Mouse (Mus musculus): Measurements from ENCODE around the gene Plpp3.

Gene Plpp3

GRCm38 (mm10) chr4:105158651-105159530 lies 1.7 kb downstream of the Plpp3 start:
- DNase-seq = no peak

DNA sequence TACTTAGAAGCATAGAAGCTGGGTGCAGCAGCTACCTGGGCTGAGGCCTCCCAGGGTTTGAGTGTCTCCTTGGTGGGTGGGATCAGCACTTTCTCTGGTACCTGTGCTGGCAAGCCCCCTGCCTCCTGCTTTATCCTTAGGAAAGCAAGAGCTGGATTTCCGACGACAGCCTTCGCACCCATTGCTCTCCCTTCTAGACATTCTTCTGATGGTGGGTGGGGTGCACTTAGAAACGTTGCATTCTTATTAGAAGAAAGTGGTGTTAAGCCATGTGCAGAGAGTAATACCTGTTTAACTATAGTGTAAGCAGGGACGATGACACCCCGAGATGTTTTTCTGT lies 2.4 kb downstream of the Plpp3 start:
- no peak for DNase-seq

DNA sequence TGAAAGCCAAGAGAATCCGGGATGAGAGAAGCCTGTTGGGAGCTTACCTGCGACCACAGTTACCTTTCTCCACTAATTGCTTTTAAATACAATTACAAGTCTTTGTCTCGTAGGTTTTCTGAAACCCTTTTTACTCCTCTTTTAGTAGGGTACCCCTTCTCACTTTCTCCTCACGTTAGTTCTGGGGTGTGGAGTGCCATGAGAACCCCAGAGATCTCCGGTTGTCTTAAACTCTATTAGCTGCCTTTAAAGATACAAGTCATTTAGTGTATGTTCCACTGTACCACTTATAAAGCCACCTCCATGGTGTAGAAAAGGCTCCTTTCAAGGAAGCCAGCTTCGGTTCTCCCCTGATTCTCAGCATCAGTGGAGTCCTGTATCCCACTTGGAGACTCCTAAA lies 3.3 kb downstream of the Plpp3 start:
- DNase-seq = no peak

DNA sequence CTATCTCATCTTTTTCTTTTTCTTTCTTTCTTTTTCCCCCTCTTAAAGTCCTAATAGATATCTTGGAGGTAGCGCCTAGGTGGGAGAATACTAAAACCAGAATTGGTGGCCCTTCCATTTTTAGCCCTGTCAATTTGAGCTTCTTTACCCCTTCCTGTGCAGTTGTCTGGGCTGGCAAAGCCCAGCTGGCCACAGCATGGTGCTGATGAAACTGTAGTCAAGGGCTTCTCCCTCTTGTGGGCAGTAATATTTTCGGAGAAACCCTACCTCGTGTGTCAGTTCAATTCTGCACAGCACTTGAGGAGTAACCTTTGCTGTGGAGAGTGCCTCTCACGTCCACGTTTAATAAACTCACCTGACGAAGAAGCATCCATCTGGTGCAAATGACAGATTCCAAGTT lies 4.9 kb downstream of the Plpp3 start:
- DNase-seq = no peak

GRCm38 (mm10) chr4:105162676-105163075 lies 5.5 kb downstream of the Plpp3 start:
- DNase-seq = no peak

GRCm38 (mm10) chr4:105163981-105164411 lies 6.8 kb downstream of the Plpp3 start:
- no peak for DNase-seq

DNA sequence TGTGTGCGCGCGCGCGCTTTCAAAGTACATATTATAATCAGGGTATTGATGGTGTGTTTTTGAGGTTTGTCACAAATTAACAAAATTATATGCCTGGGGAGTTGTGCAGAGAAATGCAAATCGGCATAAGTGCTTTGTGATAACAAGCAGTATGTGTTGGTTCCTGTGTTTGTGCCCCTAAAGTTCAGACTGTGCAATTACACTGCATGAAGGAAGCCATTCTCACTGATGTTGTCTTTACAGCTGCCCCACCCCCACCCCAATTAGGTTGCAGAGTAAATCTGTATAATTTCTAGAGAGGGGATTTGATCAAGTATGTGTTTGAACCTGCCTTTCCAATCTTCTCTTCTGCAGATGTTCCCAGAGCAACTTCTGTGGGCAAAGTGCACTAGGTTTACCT lies 7.8 kb downstream of the Plpp3 start:
- no peak for DNase-seq

- no peak for DNase-seq
Measured at GRCm38 (mm10) chr4:105169093-105169571, 12.0 kb downstream of the Plpp3 start.

DNA sequence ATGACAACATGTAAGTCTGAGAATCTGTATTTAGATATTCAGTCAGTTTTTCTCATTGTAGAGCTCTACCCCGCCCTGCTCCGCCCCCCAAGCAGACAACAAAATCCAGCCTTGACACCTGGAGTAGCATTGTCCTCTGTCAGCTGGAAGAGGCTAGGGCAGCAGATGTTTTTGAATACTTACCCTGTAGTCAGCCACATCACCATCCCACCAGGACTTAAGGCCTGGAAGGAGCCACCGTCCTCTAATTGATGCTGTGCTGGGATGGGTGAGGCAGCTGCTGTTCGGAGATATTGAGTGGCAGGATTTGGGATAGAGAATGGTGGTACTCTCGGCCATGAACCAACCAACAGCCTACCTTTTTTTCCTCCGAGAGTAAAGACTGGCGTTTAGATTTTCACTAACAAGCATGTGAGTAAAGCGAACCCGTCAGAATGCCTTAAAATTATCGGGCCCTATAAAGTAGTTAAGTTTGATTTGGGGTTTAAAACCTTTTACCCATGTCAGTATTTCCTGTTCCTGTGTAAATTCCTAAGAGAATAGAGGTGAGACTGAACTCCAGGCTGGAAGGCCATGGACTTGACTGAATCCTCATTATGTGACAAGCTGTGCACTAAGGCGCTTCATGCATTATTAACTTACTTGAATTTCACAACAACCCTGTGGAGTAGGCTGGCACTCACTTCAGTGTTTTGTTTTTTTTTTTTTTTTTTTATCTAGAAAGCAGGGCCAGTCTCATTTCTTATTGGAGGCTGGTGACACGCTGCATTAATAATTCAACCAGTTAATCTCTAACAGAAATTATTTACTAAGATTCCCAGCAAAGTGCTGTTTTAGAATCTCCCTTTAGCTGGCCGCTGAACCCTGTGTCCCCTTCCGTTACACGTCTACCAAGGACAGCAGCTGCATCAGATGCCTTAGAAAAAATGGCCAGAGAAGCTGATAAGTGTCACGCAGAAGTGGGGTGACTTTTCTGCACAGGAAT lies 13.0 kb downstream of the Plpp3 start:
- no peak for DNase-seq

DNA sequence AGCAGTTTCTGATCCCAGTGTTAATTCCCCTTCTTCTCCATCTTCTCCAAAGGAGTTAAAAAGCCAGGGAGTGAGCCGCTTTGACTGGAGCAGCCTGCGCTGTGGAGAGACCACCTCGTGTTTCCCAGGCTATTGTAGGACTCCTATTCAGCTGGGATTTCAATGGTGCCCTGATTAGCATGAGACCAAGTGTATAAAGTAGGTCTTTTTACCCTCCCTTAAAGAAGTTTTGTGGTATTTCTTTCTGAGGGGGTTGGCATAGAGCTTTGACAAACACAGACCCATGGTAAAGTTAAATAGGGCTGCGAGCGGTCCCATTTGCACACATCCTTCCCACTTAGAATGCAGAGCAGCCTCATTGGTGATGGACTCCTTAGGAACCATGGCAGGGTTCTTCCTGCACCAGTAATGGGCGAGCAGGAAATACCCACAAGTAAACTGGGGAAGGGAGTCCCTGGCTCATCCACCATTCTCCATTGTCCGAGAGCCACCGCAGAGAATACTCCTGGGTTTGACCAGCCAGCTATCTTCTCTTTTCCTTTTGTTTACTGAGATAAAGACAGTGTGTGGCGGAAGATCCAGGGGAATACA lies 13.8 kb downstream of the Plpp3 start:
- DNase-seq = no peak

GRCm38 (mm10) chr4:105171432-105171831 lies 14.3 kb downstream of the Plpp3 start:
- no peak for DNase-seq

DNA sequence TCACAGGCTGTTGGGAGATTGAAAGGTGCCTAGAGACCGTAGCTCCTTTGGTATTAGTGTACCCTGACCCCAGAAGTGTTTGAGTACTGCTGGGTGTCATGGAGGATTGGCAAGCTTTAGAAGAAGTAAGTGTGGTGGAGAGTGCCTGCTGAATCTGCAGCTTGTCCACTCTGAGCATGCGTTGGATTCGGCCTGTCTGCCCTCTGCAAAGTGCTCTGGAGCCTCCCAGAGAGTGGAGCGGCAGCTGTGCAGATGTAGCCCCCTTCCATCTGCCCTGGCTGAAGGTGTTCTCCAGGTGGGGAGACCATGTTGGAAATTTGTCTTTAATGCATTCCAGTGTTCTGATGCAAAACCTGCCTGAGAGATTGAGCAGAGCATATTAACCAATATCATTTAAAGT lies 17.6 kb downstream of the Plpp3 start:
- DNase-seq = no peak

GRCm38 (mm10) chr4:105175255-105176035 lies 18.3 kb downstream of the Plpp3 start:
- DNase-seq = peak; percentile 16 to 34

GRCm38 (mm10) chr4:105181014-105181658 lies 24.0 kb downstream of the Plpp3 start:
- DNase-seq = peak; percentile 8 to 20

GRCm38 (mm10) chr4:105181659-105182167 lies 24.6 kb downstream of the Plpp3 start:
- DNase-seq = no peak

DNA sequence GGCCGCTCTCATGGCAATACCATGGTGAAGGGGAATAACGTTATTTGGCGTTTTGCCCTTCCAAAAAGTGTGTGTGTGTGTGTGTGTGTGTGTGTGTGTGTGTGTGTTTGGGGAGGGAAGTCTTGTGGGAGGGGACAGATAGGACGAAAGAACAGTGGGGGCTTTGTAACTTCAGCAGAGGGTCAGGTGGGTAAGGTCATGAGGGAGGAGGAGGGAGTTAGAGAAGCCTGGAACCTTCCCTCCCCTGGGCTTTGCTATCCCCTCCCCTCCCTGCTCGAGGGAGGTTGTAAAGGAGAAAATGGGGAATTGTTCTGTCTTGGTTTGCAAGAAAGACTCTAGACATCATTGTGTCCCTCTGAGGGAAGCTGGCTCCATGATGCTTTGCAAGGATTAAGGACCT lies 25.1 kb downstream of the Plpp3 start:
- no peak for DNase-seq

GRCm38 (mm10) chr4:105184490-105184889 lies 27.3 kb downstream of the Plpp3 start:
- DNase-seq = no peak

DNA sequence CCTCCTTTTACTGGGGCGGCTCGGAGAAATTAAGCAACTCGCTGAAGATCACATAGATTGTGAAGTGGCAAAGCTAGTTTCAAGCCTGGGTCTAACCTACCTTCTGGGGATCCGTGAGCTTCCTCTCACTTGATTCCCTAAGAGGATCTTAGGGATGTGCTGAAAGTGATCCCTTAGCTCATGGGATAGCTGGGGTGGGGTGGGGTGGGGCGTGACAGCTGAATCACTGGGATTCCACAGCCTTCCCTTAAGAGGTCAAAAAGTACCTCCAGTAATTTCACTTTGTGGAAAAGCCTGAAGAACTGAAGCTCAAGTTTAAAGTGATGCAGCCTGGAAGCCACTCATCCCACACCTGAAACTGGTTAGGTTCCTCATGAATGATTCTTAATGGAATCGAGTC lies 27.8 kb downstream of the Plpp3 start:
- no peak for DNase-seq

GRCm38 (mm10) chr4:105186654-105187053 lies 29.5 kb downstream of the Plpp3 start:
- no peak for DNase-seq

DNA sequence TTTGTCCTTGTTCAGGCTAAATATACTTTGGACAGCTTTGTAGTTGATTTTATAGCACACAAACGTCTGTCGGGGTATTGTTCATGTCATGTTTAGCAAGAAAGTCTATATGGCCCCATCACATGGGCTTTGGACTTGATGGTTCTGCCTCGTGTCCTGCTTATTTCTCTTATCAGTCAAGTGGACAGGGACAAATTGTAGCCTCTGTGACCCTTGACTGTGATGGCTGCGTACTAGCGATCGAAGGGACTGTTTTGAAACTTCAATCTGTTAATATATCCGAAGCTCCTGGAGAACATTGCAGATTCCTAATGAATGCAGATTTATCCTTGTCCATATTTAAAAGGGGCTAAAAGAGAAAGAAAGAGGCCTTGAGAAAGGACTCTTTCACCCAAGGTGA lies 30.7 kb downstream of the Plpp3 start:
- no peak for DNase-seq

- no peak for DNase-seq
Measured at GRCm38 (mm10) chr4:105188801-105189200, 31.7 kb downstream of the Plpp3 start.

DNA sequence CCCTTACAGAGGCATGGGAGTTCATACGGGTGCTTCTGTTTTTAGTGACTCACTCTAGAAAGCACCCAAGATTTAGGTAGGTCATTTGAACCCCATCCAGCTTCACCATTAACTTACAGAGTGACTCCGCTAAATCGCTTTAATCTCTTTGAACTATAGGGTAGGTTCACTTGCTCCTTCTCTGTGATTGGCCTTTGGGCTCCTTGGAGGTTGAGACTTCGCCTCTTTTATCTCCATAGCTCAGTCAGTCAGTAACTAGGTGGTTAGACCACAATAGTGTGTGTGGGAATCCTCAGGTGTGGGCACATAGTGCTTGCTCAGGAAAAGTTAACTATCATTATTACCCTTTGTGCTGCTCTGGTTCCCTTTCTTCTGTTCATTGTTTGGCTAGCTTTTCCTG lies 33.7 kb downstream of the Plpp3 start:
- no peak for DNase-seq
